Mouse (Mus musculus): ENCODE measurements at regions not wholly inside any gene's neighbourhood (a gene's known extent, or its start where the extent isn't known, plus 50 kb on each side); places are given as distances from the start of the nearest gene placed in this dataset.

GRCm38 (mm10) chr1:128835510-128835909 is 243.4 kb upstream of the Cxcr4 start:
- no peak for TF ChIP-seq CTCF (IDR thresholded peaks at IDR 0.05; ENCODE audit: insufficient read depth, low read depth, low read length)
- TF ChIP-seq POLR2A (IDR thresholded peaks at IDR 0.05; ENCODE audit: insufficient read depth, low read depth, low read length), result no peak
